Mouse (Mus musculus) CH12.LX (cell line): Measurements from ENCODE around the gene Cdk14. TPM values are rescaled to one million over a fixed set of nuclear protein-coding genes. Genes with fewer than 3 reads are reported as not detected.

Experiments
- DNase-seq: peaks from one replicate; pipeline ENCODE4 v3.0.0-alpha.2; 2013; ENCODE audit errors: extremely low read depth
- H3K27ac ChIP-seq: 2 replicates; pipeline ENCODE4 v1.5.1; 2012; ENCODE audit warnings: low read depth, mild to moderate bottlenecking, control low read depth, moderate library complexity; ENCODE audit not compliant: insufficient read depth
- H3K27me3 ChIP-seq: replicated peaks from 2 replicates; pipeline ENCODE3; 2012; ENCODE audit warnings: inconsistent platforms
- H3K36me3 ChIP-seq, 2 experiments: replicated peaks in 1 of 2; 2 replicates each; pipeline versions ENCODE3 to v1.6.1; 2012; ENCODE audit warnings: inconsistent platforms in 1 of 2, low read length in 1 of 2, mild to moderate bottlenecking in 1 of 2, mixed read lengths in 1 of 2, moderate library complexity in 1 of 2; ENCODE audit not compliant: control insufficient read depth in 1 of 2, insufficient read depth in 1 of 2
- H3K4me1 ChIP-seq, 2 experiments: 2 replicates each; pipeline ENCODE4 v1.6.1; 2012; ENCODE audit warnings: inconsistent platforms in 1 of 2, moderate library complexity in 1 of 2; ENCODE audit not compliant: insufficient read depth in 2 of 2, control insufficient read depth in 1 of 2
- H3K4me2 ChIP-seq: 2 replicates; pipeline ENCODE4 v1.6.1; 2012; ENCODE audit warnings: low read depth, mild to moderate bottlenecking, control low read depth; ENCODE audit not compliant: poor library complexity, insufficient read depth, severe bottlenecking
- H3K4me3 ChIP-seq, 3 experiments: fragments of 150-350 bp in 1 of 3; sonication (generic) in 1 of 3; replicated peaks in 1 of 3; 2 replicates each; pipeline versions ENCODE3 to v1.5.1; 2011 to 2012; ENCODE audit warnings: low read depth in 2 of 3, low read length in 2 of 3, mild to moderate bottlenecking in 2 of 3, moderate library complexity in 2 of 3, control low read depth in 1 of 3, improper control_type of control experiment in 1 of 3, inconsistent platforms in 1 of 3, mixed read lengths in 1 of 3; ENCODE audit not compliant: poor library complexity in 1 of 3
- H3K79me2 ChIP-seq: replicated peaks from 2 replicates; pipeline ENCODE4 v1.6.1; 2012; ENCODE audit warnings: mild to moderate bottlenecking, moderate library complexity; ENCODE audit not compliant: control insufficient read depth, poor library complexity, insufficient read depth, severe bottlenecking; ENCODE audit errors: extremely low read depth
- H3K9ac ChIP-seq: 2 replicates; pipeline ENCODE4 v1.6.1; 2012; ENCODE audit warnings: low read depth, mild to moderate bottlenecking, control low read depth, moderate library complexity; ENCODE audit not compliant: insufficient read depth
- H3K9me3 ChIP-seq: replicated peaks from 2 replicates; pipeline ENCODE3; 2012; ENCODE audit warnings: low read length, inconsistent platforms, mixed read lengths
- BHLHE40 ChIP-seq: IDR thresholded peaks from 2 replicates; pipeline ENCODE4 v1.6.1; 2011; ENCODE audit warnings: mild to moderate bottlenecking, low read depth, low read length, improper control_type of control experiment
- CHD1 ChIP-seq: IDR thresholded peaks from 2 replicates; pipeline ENCODE4 v1.6.1; 2012; ENCODE audit warnings: low read depth, low read length, improper control_type of control experiment, inconsistent platforms
- CTCF ChIP-seq, 2 experiments: IDR thresholded peaks in 1 of 2; conservative IDR thresholded peaks in 1 of 2; 2 replicates each; pipeline ENCODE4 v1.5.1; 2011 to 2012; ENCODE audit warnings: low read depth in 2 of 2, low read length in 2 of 2, improper control_type of control experiment in 1 of 2, inconsistent platforms in 1 of 2, mild to moderate bottlenecking in 1 of 2, moderate library complexity in 1 of 2
- HCFC1 ChIP-seq: IDR thresholded peaks from 2 replicates; pipeline ENCODE4 v1.6.1; 2012; ENCODE audit warnings: low read depth, mild to moderate bottlenecking, inconsistent platforms, low read length, improper control_type of control experiment
- IRF4 ChIP-seq: IDR thresholded peaks from 2 replicates; pipeline ENCODE4 v1.6.1; 2014; ENCODE audit warnings: low read depth, mild to moderate bottlenecking, inconsistent platforms, low read length, improper control_type of control experiment
- JUN ChIP-seq: IDR thresholded peaks from 2 replicates; pipeline ENCODE4 v1.6.1; 2011; ENCODE audit warnings: low read depth, mild to moderate bottlenecking, low read length, improper control_type of control experiment, moderate library complexity; ENCODE audit not compliant: insufficient read depth
- MAZ ChIP-seq: IDR thresholded peaks from 2 replicates; pipeline ENCODE4 v1.6.1; 2012; ENCODE audit warnings: low read depth, mild to moderate bottlenecking, inconsistent platforms, low read length, improper control_type of control experiment, moderate library complexity
- MXI1 ChIP-seq: IDR thresholded peaks from 2 replicates; pipeline ENCODE4 v1.6.1; 2011; ENCODE audit warnings: mild to moderate bottlenecking, low read depth, low read length, improper control_type of control experiment
- MYC ChIP-seq: IDR thresholded peaks from 2 replicates; pipeline ENCODE4 v1.6.1; 2011; ENCODE audit warnings: low read depth, mild to moderate bottlenecking, improper control_type of control experiment, low read length
- NRF1 ChIP-seq: IDR thresholded peaks from 2 replicates; pipeline ENCODE4 v1.6.1; 2014; ENCODE audit warnings: low read depth, mild to moderate bottlenecking, inconsistent platforms, low read length, improper control_type of control experiment, moderate library complexity
- PAX5 ChIP-seq: IDR thresholded peaks from 2 replicates; pipeline ENCODE4 v1.6.1; 2012; ENCODE audit warnings: low read length, inconsistent platforms, mixed read lengths
- POLR2A ChIP-seq: IDR thresholded peaks from 2 replicates; pipeline ENCODE4 v1.6.1; 2011; ENCODE audit warnings: low read depth, mild to moderate bottlenecking, improper control_type of control experiment, low read length
- SIN3A ChIP-seq: IDR thresholded peaks from 2 replicates; pipeline ENCODE4 v1.6.1; 2012; ENCODE audit warnings: low read length, improper control_type of control experiment, inconsistent platforms
- TBP ChIP-seq: conservative IDR thresholded peaks from 2 replicates; pipeline ENCODE4 v1.6.1; 2011; ENCODE audit warnings: low read depth, low read length, improper control_type of control experiment
- TCF12 ChIP-seq: IDR thresholded peaks from 2 replicates; pipeline ENCODE4 v1.6.1; 2014; ENCODE audit warnings: low read depth, mild to moderate bottlenecking, inconsistent platforms, low read length, improper control_type of control experiment
- UBTF ChIP-seq: IDR thresholded peaks from 2 replicates; pipeline ENCODE4 v1.6.1; 2012; ENCODE audit warnings: low read depth, mild to moderate bottlenecking, inconsistent platforms, low read length, improper control_type of control experiment, moderate library complexity
- USF1 ChIP-seq: IDR thresholded peaks from 2 replicates; pipeline ENCODE4 v1.6.1; 2014; ENCODE audit warnings: low read depth, mild to moderate bottlenecking, inconsistent platforms, low read length, improper control_type of control experiment
- ZNF384 ChIP-seq: IDR thresholded peaks from 2 replicates; pipeline ENCODE4 v1.6.1; 2012; ENCODE audit warnings: low read depth, low read length, improper control_type of control experiment, inconsistent platforms
- dilution Hi-C: fragments of 300-500 bp; cut with MboI; formaldehyde crosslinking; loops from 2 replicates; pipeline ENCODE4 v1.14.3; 2020; ENCODE audit warnings: low sequenced_read_pairs; ENCODE audit not compliant: extremely low pct_unique_long_range_greater_than_20kb, extremely low pct_ligation_motif_present
- in situ Hi-C: fragments of 300-500 bp; cut with MboI; formaldehyde crosslinking; loops from 3 replicates; pipeline ENCODE4 v1.14.3; 2019; ENCODE audit warnings: low sequenced_read_pairs, low pct_ligation_motif_present, low pct_unique_long_range_greater_than_20kb, mixed read lengths
- polyA plus RNA-seq: library from polyadenylated mRNA; unstranded; fragments of >175 nt; gene quantifications from 2 replicates; pipeline ENCODE4 v1.2.1, GENCODE M21; 2012; ENCODE audit warnings: low read depth; ENCODE audit not compliant: insufficient read length
- total RNA-seq, 2 experiments: library from RNA; depleted of rRNA; stranded (reverse); fragments of 300-350 nt in 1 of 2; fragments of >200 nt in 1 of 2; gene quantifications; 2 replicates each; pipeline ENCODE4 v1.2.3; 2012 to 2014

The Cdk14 gene
- total and polyA plus RNA-seq, 3 experiments, result 3.7 to 12.0 (median 8.9) TPM

GRCm38 (mm10) chr5:4826886-4827285 lies 593.2 kb downstream of the Cdk14 start:
- Histone ChIP-seq H3K9me3 (no peaks in the 10 kb centered on the region), H3K9ac (no peak overlapping the region), H3K36me3 (no peaks in the 10 kb centered on the region), H3K4me2 (no peak overlapping the region), H3K27me3 (no peaks in the 10 kb centered on the region), H3K27ac (no peak overlapping the region), H3K4me1 (no peaks in the 10 kb centered on the region), H3K79me2 (no peaks in the 10 kb centered on the region), H3K4me3 (no peak overlapping the region)
- TF ChIP-seq SIN3A, result no peak
- no peak for TF ChIP-seq MAZ
- no peak for TF ChIP-seq PAX5
- TF ChIP-seq ZNF384, result no peak
- no peak for DNase-seq
- in situ Hi-C loops (no loop called here), dilution Hi-C loops (no loop called here)

- H3K4me2 ChIP-seq, result no peak overlapping the region
- no peak overlapping the region for H3K27ac ChIP-seq
- no peak overlapping the region for H3K9ac ChIP-seq
- no peak overlapping the region for H3K4me3 ChIP-seq
- no peaks in the 10 kb centered on the region for H3K27me3 ChIP-seq
- no peaks in the 10 kb centered on the region for H3K9me3 ChIP-seq
- no peaks in the 10 kb centered on the region for H3K4me1 ChIP-seq
- TF ChIP-seq CHD1 (no peak), SIN3A (no peak), TBP (no peak), MYC (no peak), POLR2A (no peak), NRF1 (no peak), HCFC1 (no peak), MXI1 (no peak), BHLHE40 (no peak), CTCF (conservative IDR thresholded peaks at IDR 0.05 in 1 of 2, IDR thresholded peaks at IDR 0.05 in 1 of 2; ENCODE audit: low read depth in 2 of 2, low read length in 2 of 2) (no peak), USF1 (no peak), UBTF (no peak), JUN (no peak), TCF12 (no peak), IRF4 (no peak)
- TF ChIP-seq, all 38 proteins: peak for 0
- DNase-seq, result no peak
- H3K79me2 ChIP-seq, result no peaks in the 10 kb centered on the region
- no peaks in the 10 kb centered on the region for H3K36me3 ChIP-seq
- dilution Hi-C loops (no loop called here), in situ Hi-C loops (no loop called here)
Measured at GRCm38 (mm10) chr5:4825951-4826350, 594.2 kb downstream of the Cdk14 start.
